Mouse (Mus musculus) E14TG2a.4 (cell line): ENCODE measurements around the gene Tbca.

ENCODE experiments used
- CTCF ChIP-seq: conservative IDR thresholded peaks from 2 replicates; pipeline ENCODE4 v1.5.1; 2014; ENCODE audit warnings: low read length
- NANOG ChIP-seq: IDR thresholded peaks from 2 replicates; pipeline ENCODE4 v1.6.1; 2014; ENCODE audit warnings: borderline replicate concordance, low read length, mixed read lengths
- POU5F1 ChIP-seq: IDR thresholded peaks from 2 replicates; pipeline ENCODE4 v1.6.1; 2014; ENCODE audit warnings: low read length, borderline replicate concordance

DNA sequence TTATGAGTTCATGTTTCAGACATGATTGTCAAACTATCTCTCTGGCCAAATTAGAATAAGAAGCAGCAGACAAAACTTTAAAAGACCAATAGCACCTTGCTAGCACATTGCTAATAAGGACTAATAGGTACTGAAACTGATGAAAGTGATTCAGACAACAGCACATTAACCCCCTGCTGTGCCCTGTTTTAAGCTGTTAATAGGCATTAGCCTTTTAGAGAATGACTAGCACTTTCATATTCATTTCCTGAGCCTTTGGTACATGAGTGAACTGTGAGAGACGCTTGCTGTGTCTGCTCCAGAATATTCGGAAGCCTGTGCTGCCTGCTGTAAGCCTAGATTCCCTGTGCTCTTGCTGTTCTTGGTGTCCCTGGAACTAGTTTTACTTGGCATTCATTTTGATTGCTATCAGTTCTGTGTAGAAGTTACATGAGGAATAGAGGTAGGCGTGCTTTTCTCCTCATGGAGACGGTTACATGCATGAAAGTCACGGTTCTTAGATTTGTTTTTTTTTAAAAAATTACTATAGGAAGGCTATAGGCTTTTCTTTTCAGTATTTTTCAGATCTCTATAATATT is 14.9 kb downstream of the Tbca start:
- TF ChIP-seq CTCF, result no peak
- TF ChIP-seq POU5F1, result no peak
- TF ChIP-seq NANOG, result peak; percentile 77; the same call in 1 of the 2 replicates
